Mouse (Mus musculus) bone marrow macrophage, adult 2 months (primary cell): ENCODE results near the gene Btbd9. TPM values are rescaled to one million over a fixed set of nuclear protein-coding genes. Genes with fewer than 3 reads are reported as not detected.

Experiments
- H3K27ac ChIP-seq: 2 replicates; pipeline ENCODE4 v1.5.1; 2012; ENCODE audit warnings: low read depth, low read length; ENCODE audit not compliant: insufficient read depth
- H3K4me1 ChIP-seq: 2 replicates; pipeline ENCODE4 v1.6.1; 2012; ENCODE audit warnings: low read length; ENCODE audit not compliant: control insufficient read depth, insufficient read depth
- H3K4me3 ChIP-seq: 2 replicates; pipeline ENCODE4 v1.5.1; 2012; ENCODE audit warnings: mild to moderate bottlenecking, low read length, moderate library complexity; ENCODE audit not compliant: insufficient read depth
- CTCF ChIP-seq: IDR thresholded peaks from 2 replicates; pipeline ENCODE4 v1.5.1; 2012; ENCODE audit warnings: low read depth, mild to moderate bottlenecking, low read length, moderate library complexity
- POLR2A ChIP-seq: IDR thresholded peaks from 2 replicates; pipeline ENCODE4 v1.6.1; 2012; ENCODE audit warnings: mild to moderate bottlenecking, low read depth, low read length, borderline replicate concordance
- polyA plus RNA-seq: library from polyadenylated mRNA; stranded (reverse); fragments of >200 nt; gene quantifications from 2 replicates; pipeline ENCODE4 v1.2.4, GENCODE M21; 2012; ENCODE audit not compliant: missing spikeins, insufficient read depth, insufficient read length

Gene Btbd9
- polyA plus RNA-seq, 1 experiment: 22.9 TPM

DNA sequence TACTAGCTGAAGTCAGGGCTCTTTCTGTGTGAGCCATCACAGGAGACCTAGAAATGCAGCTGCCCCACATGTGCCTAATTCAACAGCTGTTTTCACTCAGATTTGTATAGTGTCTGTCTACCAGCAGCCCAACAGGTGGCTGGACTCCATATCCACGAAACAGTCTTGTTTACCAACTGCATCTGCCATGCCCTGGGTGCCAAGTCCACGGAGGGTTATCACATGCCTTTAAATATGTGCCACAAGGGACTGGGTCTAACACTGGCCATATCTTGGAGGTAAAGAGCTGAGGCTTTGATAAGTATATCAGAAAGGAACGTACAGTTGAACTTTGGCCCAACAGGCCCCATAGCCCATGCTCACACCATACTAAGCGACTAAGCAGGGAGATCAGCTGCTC lies 159.2 kb downstream of the Btbd9 start:
- TF ChIP-seq POLR2A (no peak), CTCF (no peak)
- Histone ChIP-seq H3K27ac (no peak overlapping the region), H3K4me3 (no peak overlapping the region), H3K4me1 (peaks cover 3% of the 10 kb centered on the region; the same call in 1 of the 2 replicates)

- Histone ChIP-seq H3K27ac (no peak overlapping the region), H3K4me3 (no peak overlapping the region), H3K4me1 (peaks cover 3% of the 10 kb centered on the region; the same call in 1 of the 2 replicates)
- TF ChIP-seq POLR2A (no peak), CTCF (no peak)
These were observed 160.6 kb downstream of the Btbd9 start for GRCm38 (mm10) chr17:30415693-30416092.

GRCm38 (mm10) chr17:30412991-30413390 lies 163.3 kb downstream of the Btbd9 start:
- Histone ChIP-seq H3K4me3 (no peak overlapping the region), H3K4me1 (no peaks in the 10 kb centered on the region), H3K27ac (no peak overlapping the region)
- TF ChIP-seq CTCF (no peak), POLR2A (no peak)

DNA sequence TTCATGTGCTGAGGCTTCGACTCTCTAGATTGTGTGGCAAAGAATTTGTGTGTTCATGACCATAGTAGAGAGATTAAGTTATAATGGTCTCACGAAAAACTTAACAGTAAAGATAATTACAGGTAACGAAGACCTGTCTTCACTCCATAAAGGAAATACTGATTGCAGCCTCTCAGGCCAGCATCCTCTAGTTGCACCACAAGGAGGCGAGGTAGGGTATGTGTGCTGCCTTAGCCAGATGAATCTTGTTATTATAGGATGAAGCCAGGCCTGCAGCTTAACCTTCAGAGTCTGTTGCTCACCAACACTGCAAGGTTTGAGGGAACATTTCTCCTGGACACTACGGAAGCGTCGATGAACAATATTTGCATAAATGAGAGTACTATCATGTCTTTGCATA lies 170.3 kb downstream of the Btbd9 start:
- TF ChIP-seq POLR2A (no peak), CTCF (no peak)
- Histone ChIP-seq H3K4me1 (no peaks in the 10 kb centered on the region), H3K27ac (no peak overlapping the region), H3K4me3 (no peak overlapping the region)

DNA sequence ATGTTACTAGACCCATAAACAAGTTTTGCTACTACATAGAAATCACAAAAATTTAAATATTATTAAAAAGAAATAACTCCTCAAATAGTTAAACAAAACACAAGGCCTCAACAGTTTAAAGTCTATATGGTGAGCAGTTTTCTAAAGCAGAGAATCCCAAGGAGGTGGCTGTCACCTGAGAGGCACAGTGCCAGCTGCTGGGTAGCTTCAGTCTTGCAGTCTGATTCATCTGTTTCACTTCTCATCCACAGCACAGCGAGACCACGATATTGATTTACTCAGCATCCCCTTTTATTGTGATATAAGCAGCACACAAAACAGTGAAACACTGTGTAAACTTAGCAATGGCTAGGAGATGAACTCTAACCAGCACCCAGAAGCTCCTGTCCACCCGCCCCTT lies 173.4 kb downstream of the Btbd9 start:
- no peak overlapping the region for H3K27ac ChIP-seq
- TF ChIP-seq POLR2A: no peak
- no peak for TF ChIP-seq CTCF
- H3K4me3 ChIP-seq: no peak overlapping the region
- no peaks in the 10 kb centered on the region for H3K4me1 ChIP-seq

DNA sequence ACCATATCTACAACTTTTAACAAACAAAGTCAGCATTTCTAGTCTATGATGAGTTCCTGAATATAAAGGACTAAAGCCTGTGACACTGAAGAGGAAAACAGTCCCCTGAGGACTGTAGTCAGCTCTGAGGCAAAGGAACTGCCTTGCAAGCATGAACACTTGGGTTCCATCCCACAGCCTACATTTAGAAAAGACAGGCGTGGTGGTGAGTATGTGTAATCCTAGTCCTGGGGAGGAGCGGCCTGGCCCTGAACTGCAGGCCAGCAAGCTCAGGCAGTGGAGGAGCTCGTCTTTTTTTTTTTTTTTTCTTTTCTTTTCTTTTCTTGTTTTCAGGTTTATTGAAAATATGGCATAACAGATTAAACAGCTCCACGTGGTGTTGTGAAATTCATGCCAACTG lies 181.0 kb downstream of the Btbd9 start:
- Histone ChIP-seq H3K4me3 (no peak overlapping the region), H3K4me1 (peaks cover 4% of the 10 kb centered on the region), H3K27ac (no peak overlapping the region)
- TF ChIP-seq CTCF (no peak), POLR2A (no peak)

DNA sequence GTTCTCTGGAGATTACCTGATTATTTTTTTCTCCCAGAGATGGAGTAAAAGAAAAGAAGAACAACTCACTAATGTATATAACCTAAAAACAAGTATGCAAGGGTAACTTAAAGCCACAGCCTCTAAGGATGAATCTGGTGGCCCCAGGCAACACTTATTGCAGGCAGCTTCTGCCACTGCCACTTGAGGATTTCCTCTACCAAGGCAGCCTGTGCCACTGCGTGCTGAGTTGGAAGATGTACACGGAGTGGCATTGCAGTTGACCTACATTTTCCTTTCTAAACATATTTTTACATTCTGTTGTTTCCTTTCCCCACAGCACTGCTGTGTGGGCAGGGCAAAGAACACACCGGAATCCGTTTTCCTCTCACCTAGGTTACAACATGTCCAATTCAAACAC lies 184.3 kb downstream of the Btbd9 start:
- H3K4me3 ChIP-seq: no peak overlapping the region
- no peak for TF ChIP-seq CTCF
- TF ChIP-seq POLR2A: no peak
- no peak overlapping the region for H3K27ac ChIP-seq
- peaks cover 4% of the 10 kb centered on the region for H3K4me1 ChIP-seq

DNA sequence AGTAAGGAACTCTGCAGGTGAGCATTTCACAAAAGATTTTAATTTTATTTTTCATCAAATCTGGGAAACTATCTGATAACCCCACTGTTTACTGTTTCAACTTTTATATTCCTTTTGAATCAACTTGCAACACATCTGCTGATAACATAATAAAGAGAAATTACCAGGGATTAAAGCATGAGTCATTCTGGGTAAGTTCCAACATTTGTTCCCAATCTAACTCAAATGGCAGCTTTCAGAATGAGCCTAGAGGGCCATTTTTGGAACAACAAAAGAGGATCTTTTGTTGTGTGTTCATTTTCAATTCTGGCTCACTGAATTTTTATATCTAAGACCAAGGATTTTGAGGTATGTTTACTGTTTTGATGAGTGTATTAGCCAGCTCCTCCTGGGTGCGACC lies 185.1 kb downstream of the Btbd9 start:
- Histone ChIP-seq H3K4me1 (peaks cover 4% of the 10 kb centered on the region), H3K27ac (no peak overlapping the region), H3K4me3 (no peak overlapping the region)
- no peak for TF ChIP-seq POLR2A
- TF ChIP-seq CTCF: no peak

- H3K27ac ChIP-seq: no peak overlapping the region
- TF ChIP-seq POLR2A: no peak
- no peak for TF ChIP-seq CTCF
- H3K4me3 ChIP-seq: no peak overlapping the region
- peaks cover 4% of the 10 kb centered on the region for H3K4me1 ChIP-seq
These were observed 186.6 kb downstream of the Btbd9 start for GRCm38 (mm10) chr17:30389686-30390085.

DNA sequence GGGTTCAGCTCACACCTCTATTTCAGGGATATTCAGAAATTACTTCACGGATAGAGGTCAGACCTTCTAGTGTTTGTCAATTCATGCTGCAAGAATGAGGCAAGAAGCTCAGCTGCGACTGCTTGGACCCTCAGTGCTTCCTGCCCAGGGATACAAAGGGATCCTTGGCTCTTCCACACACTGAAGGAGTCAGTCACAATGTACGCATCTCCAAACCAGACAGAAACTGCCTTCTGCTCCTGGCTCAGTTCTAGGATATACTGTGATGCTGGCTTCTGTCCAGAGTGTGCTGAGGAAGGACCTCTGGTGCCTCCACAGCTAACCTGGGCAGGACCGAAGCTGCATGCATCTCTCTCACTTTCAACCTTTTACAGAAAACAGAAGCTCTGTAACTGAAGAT lies 187.5 kb downstream of the Btbd9 start:
- Histone ChIP-seq H3K4me1 (peaks cover 4% of the 10 kb centered on the region), H3K27ac (no peak overlapping the region), H3K4me3 (no peak overlapping the region)
- no peak for TF ChIP-seq CTCF
- no peak for TF ChIP-seq POLR2A

DNA sequence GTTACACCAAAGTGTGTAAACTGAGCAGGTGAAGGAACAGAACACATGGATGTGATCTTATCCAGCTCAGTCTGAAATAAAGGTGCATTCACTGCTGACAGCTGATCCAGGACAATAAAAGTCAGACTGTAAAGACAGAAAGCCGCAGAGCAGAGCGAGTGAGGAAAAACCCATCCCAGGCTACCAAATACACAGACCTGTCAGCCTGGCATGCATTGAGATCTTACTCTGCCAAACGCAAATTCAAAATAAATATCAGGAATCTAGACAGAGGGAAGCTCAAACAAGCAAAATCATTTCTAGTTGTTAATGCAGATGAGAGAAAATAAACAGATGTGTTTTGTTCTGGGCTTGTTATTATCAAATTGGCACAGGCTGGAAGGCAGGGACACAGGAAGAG lies 187.9 kb downstream of the Btbd9 start:
- Histone ChIP-seq H3K27ac (no peak overlapping the region), H3K4me3 (no peak overlapping the region), H3K4me1 (peaks cover 4% of the 10 kb centered on the region)
- no peak for TF ChIP-seq CTCF
